Mouse (Mus musculus): ENCODE results near the gene Osbpl9. TPM values are rescaled to one million over a fixed set of nuclear protein-coding genes. Genes with fewer than 3 reads are reported as not detected.

The Osbpl9 gene
- polyA plus RNA-seq, 1 experiment from 2014 or later: 80.0 TPM

GRCm38 (mm10) chr4:109122830-109123555, 79.1 kb downstream of the Osbpl9 start:
- H3K27me3 ChIP-seq: no peaks in the 10 kb centered on the region
- peaks cover 17% of the 10 kb centered on the region for H3K4me1 ChIP-seq (replicated peaks)
- no peak overlapping the region for H3K4me3 ChIP-seq (replicated peaks)
- no peaks in the 10 kb centered on the region for H3K9me3 ChIP-seq
- no peak overlapping the region for H3K9ac ChIP-seq (replicated peaks)
- H3K27ac ChIP-seq: no peak overlapping the region
- H3K36me3 ChIP-seq: no peaks in the 10 kb centered on the region
- no peak for ATAC-seq
- no peak overlapping the region for H3K4me2 ChIP-seq (replicated peaks)
- 89% methylated on average over 4 of the region's 4 CpGs for WGBS

GRCm38 (mm10) chr4:109120735-109121134, 81.3 kb downstream of the Osbpl9 start:
- Histone ChIP-seq H3K4me2 (replicated peaks) (no peak overlapping the region), H3K27ac (no peak overlapping the region)
- 90% methylated on average over 6 of the region's 6 CpGs for WGBS

GRCm38 (mm10) chr4:109119641-109120125, 82.4 kb downstream of the Osbpl9 start:
- no peaks in the 10 kb centered on the region for H3K9me3 ChIP-seq
- H3K27ac ChIP-seq: no peak overlapping the region
- 88% methylated on average over 5 of the region's 5 CpGs for WGBS
- H3K4me3 ChIP-seq (replicated peaks): no peak overlapping the region
- no peak overlapping the region for H3K9ac ChIP-seq (replicated peaks)
- H3K4me2 ChIP-seq (replicated peaks): no peak overlapping the region
- no peaks in the 10 kb centered on the region for H3K36me3 ChIP-seq
- H3K27me3 ChIP-seq: no peaks in the 10 kb centered on the region
- ATAC-seq: no peak
- H3K4me1 ChIP-seq (replicated peaks): peaks cover 13% of the 10 kb centered on the region

More at GRCm38 (mm10) chr4:109120735-109121134, 81.3 kb downstream of the Osbpl9 start:
- H3K9ac ChIP-seq (replicated peaks): no peak overlapping the region
- no peaks in the 10 kb centered on the region for H3K36me3 ChIP-seq
- no peaks in the 10 kb centered on the region for H3K27me3 ChIP-seq
- H3K9me3 ChIP-seq: no peaks in the 10 kb centered on the region
- H3K4me1 ChIP-seq (replicated peaks): peaks cover 13% of the 10 kb centered on the region
- ATAC-seq: no peak
- no peak overlapping the region for H3K4me3 ChIP-seq (replicated peaks)

GRCm38 (mm10) chr4:109118327-109118659, 83.8 kb downstream of the Osbpl9 start:
- Histone ChIP-seq H3K27me3 (no peaks in the 10 kb centered on the region), H3K36me3 (no peaks in the 10 kb centered on the region), H3K4me2 (replicated peaks) (peak overlapping the region; percentile 77), H3K4me1 (replicated peaks) (peaks cover 16% of the 10 kb centered on the region), H3K9me3 (no peaks in the 10 kb centered on the region), H3K9ac (replicated peaks) (peak overlapping the region; percentile 68), H3K27ac (peak overlapping the region; percentile 56), H3K4me3 (replicated peaks) (peak overlapping the region; percentile 51)
- WGBS: 5% methylated on average over 6 of the region's 6 CpGs
- peak; percentile 46 for ATAC-seq

GRCm38 (mm10) chr4:109117596-109118326, 84.3 kb downstream of the Osbpl9 start:
- peaks cover 21% of the 10 kb centered on the region for H3K4me1 ChIP-seq (replicated peaks)
- H3K4me3 ChIP-seq (replicated peaks): peak overlapping the region; percentile 51
- H3K36me3 ChIP-seq: no peaks in the 10 kb centered on the region
- WGBS: under 1% methylated on average over 36 of the region's 46 CpGs
- H3K9ac ChIP-seq (replicated peaks): peak overlapping the region; percentile 68
- no peaks in the 10 kb centered on the region for H3K27me3 ChIP-seq
- no peaks in the 10 kb centered on the region for H3K9me3 ChIP-seq
- peak overlapping the region; percentile 77 for H3K4me2 ChIP-seq (replicated peaks)
- ATAC-seq: peak; percentile 100
- H3K27ac ChIP-seq: peak overlapping the region; percentile 56

- H3K4me1 ChIP-seq (replicated peaks): peaks cover 21% of the 10 kb centered on the region
- H3K4me2 ChIP-seq (replicated peaks): peak overlapping the region; percentile 77; the same call in 1 of the 2 replicates
- H3K9me3 ChIP-seq: no peaks in the 10 kb centered on the region
- ATAC-seq: no peak
- peak overlapping the region; percentile 51 for H3K4me3 ChIP-seq (replicated peaks)
- WGBS: 46% methylated on average over 6 of the region's 6 CpGs
- H3K27ac ChIP-seq: no peak overlapping the region
- no peak overlapping the region for H3K9ac ChIP-seq (replicated peaks)
- no peaks in the 10 kb centered on the region for H3K27me3 ChIP-seq
- no peaks in the 10 kb centered on the region for H3K36me3 ChIP-seq
These were observed 85.1 kb downstream of the Osbpl9 start for GRCm38 (mm10) chr4:109116938-109117337.

- no peak overlapping the region for H3K9ac ChIP-seq (replicated peaks)
- no peaks in the 10 kb centered on the region for H3K9me3 ChIP-seq
- no peaks in the 10 kb centered on the region for H3K36me3 ChIP-seq
- H3K4me2 ChIP-seq (replicated peaks): no peak overlapping the region
- no peak overlapping the region for H3K4me3 ChIP-seq (replicated peaks)
- ATAC-seq: no peak
- WGBS: 77% methylated on average over 3 of the region's 3 CpGs
- peaks cover 21% of the 10 kb centered on the region for H3K4me1 ChIP-seq (replicated peaks)
- H3K27me3 ChIP-seq: no peaks in the 10 kb centered on the region
- H3K27ac ChIP-seq: no peak overlapping the region
These were observed 85.6 kb downstream of the Osbpl9 start for GRCm38 (mm10) chr4:109116494-109116893.

- Histone ChIP-seq H3K4me3 (replicated peaks) (no peak overlapping the region), H3K9ac (replicated peaks) (no peak overlapping the region), H3K4me2 (replicated peaks) (no peak overlapping the region), H3K4me1 (replicated peaks) (peaks cover 21% of the 10 kb centered on the region), H3K27ac (no peak overlapping the region), H3K36me3 (no peaks in the 10 kb centered on the region), H3K27me3 (no peaks in the 10 kb centered on the region), H3K9me3 (no peaks in the 10 kb centered on the region)
- no peak for ATAC-seq
- WGBS: 70% methylated on average over 1 of the region's 1 CpGs
These were observed 86.3 kb downstream of the Osbpl9 start for GRCm38 (mm10) chr4:109115742-109116141.

GRCm38 (mm10) chr4:109114308-109114707, 87.8 kb downstream of the Osbpl9 start:
- ATAC-seq: no peak
- H3K4me1 ChIP-seq (replicated peaks): peaks cover 21% of the 10 kb centered on the region
- H3K27me3 ChIP-seq: no peaks in the 10 kb centered on the region
- H3K9me3 ChIP-seq: no peaks in the 10 kb centered on the region
- 90% methylated on average over 1 of the region's 1 CpGs for WGBS
- H3K36me3 ChIP-seq: no peaks in the 10 kb centered on the region
- H3K27ac ChIP-seq: no peak overlapping the region
- no peak overlapping the region for H3K4me2 ChIP-seq (replicated peaks)
- no peak overlapping the region for H3K9ac ChIP-seq (replicated peaks)
- H3K4me3 ChIP-seq (replicated peaks): no peak overlapping the region

- no peaks in the 10 kb centered on the region for H3K27me3 ChIP-seq
- no peak overlapping the region for H3K9ac ChIP-seq (replicated peaks)
- H3K27ac ChIP-seq: no peak overlapping the region
- H3K4me1 ChIP-seq (replicated peaks): peaks cover 15% of the 10 kb centered on the region
- 22% methylated on average over 7 of the region's 7 CpGs for WGBS
- H3K4me2 ChIP-seq (replicated peaks): no peak overlapping the region
- no peaks in the 10 kb centered on the region for H3K36me3 ChIP-seq
- no peaks in the 10 kb centered on the region for H3K9me3 ChIP-seq
- no peak overlapping the region for H3K4me3 ChIP-seq (replicated peaks)
- no peak for ATAC-seq
These were observed 89.1 kb downstream of the Osbpl9 start for GRCm38 (mm10) chr4:109112915-109113505.

GRCm38 (mm10) chr4:109110978-109111377, 91.1 kb downstream of the Osbpl9 start:
- H3K27ac ChIP-seq: no peak overlapping the region
- no peak overlapping the region for H3K9ac ChIP-seq (replicated peaks)
- no peak overlapping the region for H3K4me2 ChIP-seq (replicated peaks)
- peaks cover 10% of the 10 kb centered on the region; the same call in 1 of the 2 replicates for H3K4me1 ChIP-seq (replicated peaks)
- WGBS: 91% methylated on average over 2 of the region's 2 CpGs
- H3K27me3 ChIP-seq: no peaks in the 10 kb centered on the region
- no peak for ATAC-seq
- no peaks in the 10 kb centered on the region for H3K9me3 ChIP-seq
- H3K4me3 ChIP-seq (replicated peaks): no peak overlapping the region
- H3K36me3 ChIP-seq: no peaks in the 10 kb centered on the region

- no peak overlapping the region for H3K9ac ChIP-seq (replicated peaks)
- no peak overlapping the region for H3K4me3 ChIP-seq (replicated peaks)
- H3K4me2 ChIP-seq (replicated peaks): no peak overlapping the region
- H3K4me1 ChIP-seq (replicated peaks): peaks cover 11% of the 10 kb centered on the region; the same call in 1 of the 2 replicates
- ATAC-seq: no peak
- no peaks in the 10 kb centered on the region for H3K9me3 ChIP-seq
- no peak overlapping the region for H3K27ac ChIP-seq
- 94% methylated on average over 10 of the region's 10 CpGs for WGBS
- no peaks in the 10 kb centered on the region for H3K27me3 ChIP-seq
- H3K36me3 ChIP-seq: no peaks in the 10 kb centered on the region
These were observed 92.4 kb downstream of the Osbpl9 start for GRCm38 (mm10) chr4:109109686-109110085.

Measured in midbrain, embryonic 13.5 days (tissue).